Mouse (Mus musculus) midbrain, embryonic 13.5 days (tissue): ENCODE data around the gene Tcf7. TPM values are rescaled to one million over a fixed set of nuclear protein-coding genes. Genes with fewer than 3 reads are reported as not detected.

ENCODE experiments used
- ATAC-seq: fragments of 200-750 bp; cut with Nextera tagmentation; 2 replicates; pipeline ENCODE4 v1.8.0; 2017; ENCODE audit warnings: mild to moderate bottlenecking, moderate TSS enrichment, moderate library complexity
- H3K27ac ChIP-seq: fragments of 300-500 bp; sonication (generic); 2 replicates; pipeline ENCODE4 v1.5.1; 2015; ENCODE audit warnings: inconsistent platforms, mild to moderate bottlenecking, moderate library complexity
- H3K27me3 ChIP-seq: fragments of 300-500 bp; sonication (generic); 2 replicates; pipeline ENCODE4 v1.6.1; 2015; ENCODE audit warnings: mild to moderate bottlenecking, inconsistent platforms
- H3K36me3 ChIP-seq: fragments of 300-500 bp; sonication (generic); 2 replicates; pipeline ENCODE4 v1.6.1; 2015; ENCODE audit warnings: mild to moderate bottlenecking, inconsistent platforms
- H3K4me1 ChIP-seq: fragments of 300-500 bp; sonication (generic); replicated peaks from 2 replicates; pipeline ENCODE4 v1.6.1; 2015; ENCODE audit warnings: inconsistent platforms
- H3K4me2 ChIP-seq: fragments of 300-500 bp; sonication (generic); replicated peaks from 2 replicates; pipeline ENCODE4 v1.6.1; 2015; ENCODE audit warnings: moderate library complexity, mild to moderate bottlenecking, inconsistent platforms
- H3K4me3 ChIP-seq: fragments of 300-500 bp; sonication (generic); replicated peaks from 2 replicates; pipeline ENCODE4 v1.5.1; 2015; ENCODE audit warnings: mild to moderate bottlenecking, inconsistent platforms
- H3K9ac ChIP-seq: fragments of 300-500 bp; sonication (generic); replicated peaks from 2 replicates; pipeline ENCODE4 v1.6.1; 2015; ENCODE audit warnings: mild to moderate bottlenecking, inconsistent platforms
- H3K9me3 ChIP-seq: fragments of 300-500 bp; sonication (generic); 2 replicates; pipeline ENCODE4 v1.6.1; 2016; ENCODE audit warnings: mild to moderate bottlenecking, inconsistent platforms
- WGBS: fragments of 180-500 bp; shearing (Covaris S2); methylation state at CpG from one replicate; pipeline ENCODE4 v1.1.7; 2015; 5-methylcytosine and 5-hydroxymethylcytosine counted together
- polyA plus RNA-seq: library from polyadenylated mRNA; unstranded; fragments of >200 nt; fragmentation: Nextera tagmentation; extraction: Ambion mirVana; gene quantifications from 2 replicates; pipeline ENCODE4 v1.2.1, GENCODE M21; 2015

The Tcf7 gene
- polyA plus RNA-seq, 1 experiment from 2014 or later = 4.2 TPM

- Histone ChIP-seq H3K9ac (no peak overlapping the region), H3K4me1 (no peaks in the 10 kb centered on the region), H3K4me3 (no peak overlapping the region), H3K36me3 (no peaks in the 10 kb centered on the region), H3K27ac (no peak overlapping the region), H3K27me3 (no peaks in the 10 kb centered on the region), H3K9me3 (no peaks in the 10 kb centered on the region), H3K4me2 (no peak overlapping the region)
- 50% methylated on average over 4 of the region's 4 CpGs for WGBS
- no peak for ATAC-seq
Observed at GRCm38 (mm10) chr11:52305266-52305665, 22.5 kb upstream of the Tcf7 start.

DNA sequence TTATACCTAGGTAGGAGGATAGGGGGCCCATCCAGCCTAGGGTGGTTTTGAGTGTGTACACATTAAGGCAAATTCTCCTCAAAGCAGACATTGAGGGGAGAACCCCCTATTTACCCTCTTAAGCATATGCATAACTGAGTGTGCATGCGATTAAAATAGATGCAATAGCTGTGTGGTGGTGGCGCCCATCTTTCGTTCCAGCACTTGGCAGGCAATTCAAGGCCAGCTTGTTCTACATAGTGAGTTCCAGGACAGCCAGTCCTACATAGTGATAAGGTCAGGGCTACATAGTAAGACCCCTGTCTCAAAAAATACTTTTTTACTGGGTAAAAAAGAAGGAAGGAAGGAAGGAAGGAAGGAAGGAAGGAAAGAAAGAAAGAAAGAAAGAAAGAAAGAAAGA is 19.9 kb upstream of the Tcf7 start:
- WGBS = 93% methylated on average over 3 of the region's 3 CpGs
- H3K27ac ChIP-seq = no peak overlapping the region
- ATAC-seq = no peak
- H3K4me2 ChIP-seq = no peak overlapping the region
- H3K4me1 ChIP-seq = 0 out of 2 replicates have a peak, but pooled peaks cover 2% of the 10 kb centered on the region
- no peaks in the 10 kb centered on the region for H3K9me3 ChIP-seq
- H3K4me3 ChIP-seq = no peak overlapping the region
- H3K27me3 ChIP-seq = no peaks in the 10 kb centered on the region
- no peak overlapping the region for H3K9ac ChIP-seq
- no peaks in the 10 kb centered on the region for H3K36me3 ChIP-seq

- H3K4me3 ChIP-seq = no peak overlapping the region
- no peaks in the 10 kb centered on the region for H3K9me3 ChIP-seq
- no peak overlapping the region for H3K27ac ChIP-seq
- no peak for ATAC-seq
- no peaks in the 10 kb centered on the region for H3K27me3 ChIP-seq
- 65% methylated on average over 7 of the region's 7 CpGs for WGBS
- H3K4me1 ChIP-seq = 0 out of 2 replicates have a peak, but pooled peaks cover 2% of the 10 kb centered on the region
- H3K9ac ChIP-seq = no peak overlapping the region
- H3K36me3 ChIP-seq = no peaks in the 10 kb centered on the region
- no peak overlapping the region for H3K4me2 ChIP-seq
Observed at GRCm38 (mm10) chr11:52299687-52300086, 16.9 kb upstream of the Tcf7 start.

- no peak overlapping the region for H3K4me2 ChIP-seq
- no peak for ATAC-seq
- 0 out of 2 replicates have a peak, but pooled peaks cover under 1% of the 10 kb centered on the region for H3K27me3 ChIP-seq
- H3K36me3 ChIP-seq = no peaks in the 10 kb centered on the region
- H3K9ac ChIP-seq = no peak overlapping the region
- 0 out of 2 replicates have a peak, but pooled peaks cover 2% of the 10 kb centered on the region for H3K4me1 ChIP-seq
- WGBS = 81% methylated on average over 9 of the region's 9 CpGs
- H3K4me3 ChIP-seq = no peak overlapping the region
- no peaks in the 10 kb centered on the region for H3K9me3 ChIP-seq
- no peak overlapping the region for H3K27ac ChIP-seq
Observed at GRCm38 (mm10) chr11:52298955-52299354, 16.1 kb upstream of the Tcf7 start.

DNA sequence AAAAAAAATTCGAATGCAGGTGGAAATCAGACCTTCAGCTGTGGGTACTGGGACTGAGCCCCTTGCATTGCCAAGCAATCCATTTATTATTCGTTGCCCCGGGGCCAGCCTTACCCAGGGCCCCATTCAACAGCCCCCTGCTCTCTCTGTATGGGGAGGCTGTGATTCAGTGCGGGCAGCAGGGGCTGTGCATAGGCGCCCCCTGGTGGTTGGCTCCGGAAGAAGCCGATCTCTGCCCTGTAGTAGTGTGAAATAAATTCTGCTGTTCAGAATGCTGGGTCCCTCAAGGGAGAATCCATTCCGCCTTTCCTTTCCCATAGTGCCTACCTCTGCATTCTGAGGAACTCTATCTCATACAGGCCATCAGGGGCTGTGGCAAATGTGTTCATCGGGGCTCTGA is 14.5 kb upstream of the Tcf7 start:
- WGBS = 13% methylated on average over 9 of the region's 9 CpGs
- Histone ChIP-seq H3K27ac (no peak overlapping the region), H3K27me3 (0 out of 2 replicates have a peak, but pooled peaks cover 3% of the 10 kb centered on the region), H3K9me3 (no peaks in the 10 kb centered on the region), H3K9ac (no peak overlapping the region), H3K4me1 (0 out of 2 replicates have a peak, but pooled peaks cover 2% of the 10 kb centered on the region), H3K4me3 (no peak overlapping the region), H3K36me3 (no peaks in the 10 kb centered on the region), H3K4me2 (no peak overlapping the region)
- peak; percentile 56; the same call in 1 of the 2 replicates for ATAC-seq

- H3K36me3 ChIP-seq = no peaks in the 10 kb centered on the region
- WGBS = 87% methylated on average over 9 of the region's 9 CpGs
- no peak for ATAC-seq
- no peak overlapping the region for H3K9ac ChIP-seq
- 0 out of 2 replicates have a peak, but pooled peaks cover 3% of the 10 kb centered on the region for H3K27me3 ChIP-seq
- no peak overlapping the region for H3K4me2 ChIP-seq
- no peak overlapping the region for H3K27ac ChIP-seq
- H3K9me3 ChIP-seq = no peaks in the 10 kb centered on the region
- no peak overlapping the region for H3K4me3 ChIP-seq
- no peaks in the 10 kb centered on the region for H3K4me1 ChIP-seq
Observed at GRCm38 (mm10) chr11:52294103-52294502, 11.3 kb upstream of the Tcf7 start.

- Histone ChIP-seq H3K4me1 (no peaks in the 10 kb centered on the region), H3K36me3 (no peaks in the 10 kb centered on the region), H3K9me3 (no peaks in the 10 kb centered on the region), H3K27ac (no peak overlapping the region), H3K4me2 (no peak overlapping the region), H3K27me3 (0 out of 2 replicates have a peak, but pooled peaks cover 3% of the 10 kb centered on the region), H3K4me3 (no peak overlapping the region), H3K9ac (no peak overlapping the region)
- no peak for ATAC-seq
- 80% methylated on average over 6 of the region's 6 CpGs for WGBS
Observed at GRCm38 (mm10) chr11:52292894-52293293, 10.1 kb upstream of the Tcf7 start.

DNA sequence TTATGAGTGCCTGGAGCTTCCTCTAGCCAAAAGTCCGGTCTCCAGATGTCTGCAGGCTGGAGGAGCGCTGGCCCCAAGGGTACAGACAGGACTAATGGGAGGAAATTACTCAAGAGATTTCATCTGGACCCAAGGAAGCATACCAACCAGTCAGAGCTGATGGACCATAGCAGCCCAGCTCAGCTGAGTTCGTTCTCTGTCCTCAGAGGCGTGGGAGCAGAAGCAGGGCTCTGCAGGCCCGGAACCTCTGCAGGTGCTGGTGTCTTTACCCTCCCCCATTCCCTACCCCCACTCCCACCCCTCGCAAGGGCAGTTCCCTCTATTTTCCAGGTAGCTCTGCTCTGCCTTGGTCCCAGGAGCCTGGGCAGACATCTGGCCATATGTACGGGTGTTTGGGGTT is 9.5 kb upstream of the Tcf7 start:
- no peak for ATAC-seq
- no peaks in the 10 kb centered on the region for H3K36me3 ChIP-seq
- H3K27ac ChIP-seq = no peak overlapping the region
- H3K4me2 ChIP-seq = no peak overlapping the region
- 79% methylated on average over 7 of the region's 7 CpGs for WGBS
- no peak overlapping the region for H3K9ac ChIP-seq
- H3K4me1 ChIP-seq = no peaks in the 10 kb centered on the region
- 0 out of 2 replicates have a peak, but pooled peaks cover 8% of the 10 kb centered on the region for H3K27me3 ChIP-seq
- no peak overlapping the region for H3K4me3 ChIP-seq
- H3K9me3 ChIP-seq = no peaks in the 10 kb centered on the region

DNA sequence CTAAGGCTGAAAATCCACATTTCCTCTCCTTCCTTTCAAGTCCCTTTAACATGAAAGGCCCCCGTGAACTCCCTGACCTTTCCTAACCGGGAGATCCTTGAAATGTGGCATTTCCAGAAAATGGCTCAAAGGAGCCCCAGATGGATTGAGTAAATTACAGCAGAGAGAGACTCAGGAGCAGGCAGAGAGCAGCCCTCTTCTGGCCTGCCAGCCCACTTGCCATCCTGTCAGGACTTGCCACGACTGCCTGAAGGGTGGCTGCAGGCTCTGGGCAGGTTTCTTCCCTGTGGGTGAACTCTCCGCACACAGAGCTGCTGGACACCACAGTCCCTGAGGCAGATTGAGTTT is 4.1 kb upstream of the Tcf7 start:
- H3K4me3 ChIP-seq = no peak overlapping the region
- WGBS = 14% methylated on average over 4 of the region's 4 CpGs
- H3K27me3 ChIP-seq = peaks cover 52% of the 10 kb centered on the region
- no peak overlapping the region for H3K27ac ChIP-seq
- peaks cover 37% of the 10 kb centered on the region for H3K4me1 ChIP-seq
- no peaks in the 10 kb centered on the region for H3K36me3 ChIP-seq
- H3K4me2 ChIP-seq = no peak overlapping the region
- H3K9me3 ChIP-seq = no peaks in the 10 kb centered on the region
- H3K9ac ChIP-seq = no peak overlapping the region
- no peak for ATAC-seq

DNA sequence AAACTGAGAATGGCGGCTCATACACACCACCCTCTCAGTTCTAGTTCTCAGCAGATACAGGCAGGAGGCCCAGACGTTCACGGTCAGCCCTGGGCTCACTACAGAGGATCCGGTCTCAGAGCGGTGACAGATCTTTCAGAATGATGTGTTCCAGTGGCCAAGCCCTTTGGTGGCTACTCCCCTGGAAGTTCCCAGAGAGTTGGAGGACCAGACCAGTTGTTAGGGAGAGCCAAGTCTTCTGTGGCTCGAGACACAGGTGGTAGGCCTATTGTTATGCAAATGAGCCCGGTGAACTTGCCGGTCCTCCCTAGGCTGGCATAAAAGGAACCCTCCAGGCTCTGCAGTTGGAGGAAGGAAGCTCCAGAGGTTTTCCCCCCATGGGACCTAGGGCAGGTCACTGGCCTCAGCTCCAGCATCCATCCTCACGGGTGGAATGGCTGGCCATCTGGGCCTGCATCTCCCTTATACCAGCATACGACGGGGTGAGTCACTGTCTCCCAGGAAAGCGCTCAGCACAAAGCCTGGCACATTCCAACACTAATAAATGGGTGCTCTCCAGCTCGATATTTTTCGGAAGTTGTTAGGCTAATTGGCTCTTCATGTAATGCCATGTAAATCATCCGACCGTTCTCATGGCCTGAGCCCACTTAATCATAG is 3.6 kb upstream of the Tcf7 start:
- Histone ChIP-seq H3K4me2 (no peak overlapping the region), H3K27me3 (peaks cover 57% of the 10 kb centered on the region), H3K4me1 (peaks cover 37% of the 10 kb centered on the region), H3K4me3 (no peak overlapping the region), H3K9me3 (no peaks in the 10 kb centered on the region), H3K9ac (no peak overlapping the region), H3K36me3 (no peaks in the 10 kb centered on the region), H3K27ac (no peak overlapping the region)
- no peak for ATAC-seq
- WGBS = 10% methylated on average over 16 of the region's 16 CpGs

DNA sequence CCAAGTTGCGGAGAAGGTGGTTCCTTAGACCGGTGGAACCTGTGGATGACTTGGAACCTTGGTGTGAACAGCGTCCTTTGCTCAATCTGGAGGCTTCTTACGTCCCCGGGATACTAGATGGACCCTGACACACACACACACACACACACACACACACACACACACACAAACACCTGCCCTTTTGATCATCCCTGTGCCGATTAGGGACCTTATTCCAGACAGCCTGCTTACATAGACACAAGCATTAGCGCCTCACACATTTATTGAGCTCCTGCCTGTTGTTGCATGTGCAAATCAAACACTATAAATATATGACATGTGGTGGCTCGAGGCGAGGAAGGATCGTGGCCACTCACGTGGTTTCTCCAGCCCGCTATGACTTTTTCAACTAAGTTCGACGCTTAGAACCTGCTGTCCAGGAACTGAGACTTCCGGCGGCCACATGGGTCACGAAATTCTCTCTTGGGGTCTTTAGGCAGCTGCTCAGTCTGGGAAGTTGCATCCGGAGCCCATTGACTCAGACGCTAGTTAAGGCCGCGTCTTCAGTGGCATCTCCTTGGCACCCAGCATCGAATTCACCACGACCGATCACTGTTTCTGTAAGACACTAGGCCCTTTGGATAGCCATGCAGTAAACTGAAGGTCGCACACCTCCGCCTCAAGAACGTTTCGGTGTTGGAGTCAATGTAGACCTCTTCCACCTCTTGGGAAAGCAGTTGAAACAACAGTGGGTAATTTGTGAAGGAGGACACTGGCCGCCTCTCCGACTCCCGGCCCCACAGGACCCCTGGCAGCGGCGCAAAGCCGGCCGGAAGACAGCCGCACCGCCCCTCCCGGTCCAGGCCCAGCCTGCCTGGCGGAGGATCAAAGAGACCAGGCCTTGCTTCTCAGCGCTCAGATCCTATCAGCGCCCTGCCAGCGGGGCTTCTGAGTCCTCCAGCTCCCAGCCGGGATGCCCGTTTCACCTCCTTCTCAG is 1.1 kb upstream of the Tcf7 start:
- H3K4me1 ChIP-seq = peaks cover 37% of the 10 kb centered on the region
- no peak; the same call in 1 of the 2 replicates for ATAC-seq
- peak overlapping the region; percentile 17; the same call in 1 of the 2 replicates for H3K9ac ChIP-seq
- H3K4me2 ChIP-seq = peak overlapping the region; percentile 95
- H3K36me3 ChIP-seq = no peaks in the 10 kb centered on the region
- H3K27ac ChIP-seq = no peak overlapping the region
- H3K27me3 ChIP-seq = peaks cover 63% of the 10 kb centered on the region
- WGBS = 7% methylated on average over 44 of the region's 44 CpGs
- peak overlapping the region; percentile 59 for H3K4me3 ChIP-seq
- no peaks in the 10 kb centered on the region for H3K9me3 ChIP-seq

- ATAC-seq = peak; percentile 18; the same call in 1 of the 2 replicates
- no peaks in the 10 kb centered on the region for H3K9me3 ChIP-seq
- H3K27ac ChIP-seq = no peak overlapping the region
- peak overlapping the region; percentile 59 for H3K4me3 ChIP-seq
- peak overlapping the region; percentile 95 for H3K4me2 ChIP-seq
- H3K27me3 ChIP-seq = peaks cover 59% of the 10 kb centered on the region
- peak overlapping the region; percentile 68 for H3K9ac ChIP-seq
- no peaks in the 10 kb centered on the region for H3K36me3 ChIP-seq
- H3K4me1 ChIP-seq = peaks cover 37% of the 10 kb centered on the region
- WGBS = 0% methylated on average over 19 of the region's 19 CpGs
Observed at GRCm38 (mm10) chr11:52282420-52282773, 417 bp downstream of the Tcf7 start.
